Mouse (Mus musculus) lung, adult 10 weeks (tissue): ENCODE measurements around the gene Igf2bp1. TPM values are rescaled to one million over a fixed set of nuclear protein-coding genes. Genes with fewer than 3 reads are reported as not detected.

Experiments
- polyA plus RNA-seq: library from polyadenylated mRNA; stranded (reverse); fragments of 350-450 nt; fragmentation: Illumina TruSeq; extraction: RNeasy Lipid Tissue Mini Kit (QIAGEN cat#74804); gene quantifications from one replicate; pipeline ENCODE4 v1.2.3, GENCODE M21; 2014; ENCODE audit warnings: low read depth, low replicate concordance; ENCODE audit not compliant: insufficient read depth

Igf2bp1 gene
- 0.35 TPM for polyA plus RNA-seq

DNA sequence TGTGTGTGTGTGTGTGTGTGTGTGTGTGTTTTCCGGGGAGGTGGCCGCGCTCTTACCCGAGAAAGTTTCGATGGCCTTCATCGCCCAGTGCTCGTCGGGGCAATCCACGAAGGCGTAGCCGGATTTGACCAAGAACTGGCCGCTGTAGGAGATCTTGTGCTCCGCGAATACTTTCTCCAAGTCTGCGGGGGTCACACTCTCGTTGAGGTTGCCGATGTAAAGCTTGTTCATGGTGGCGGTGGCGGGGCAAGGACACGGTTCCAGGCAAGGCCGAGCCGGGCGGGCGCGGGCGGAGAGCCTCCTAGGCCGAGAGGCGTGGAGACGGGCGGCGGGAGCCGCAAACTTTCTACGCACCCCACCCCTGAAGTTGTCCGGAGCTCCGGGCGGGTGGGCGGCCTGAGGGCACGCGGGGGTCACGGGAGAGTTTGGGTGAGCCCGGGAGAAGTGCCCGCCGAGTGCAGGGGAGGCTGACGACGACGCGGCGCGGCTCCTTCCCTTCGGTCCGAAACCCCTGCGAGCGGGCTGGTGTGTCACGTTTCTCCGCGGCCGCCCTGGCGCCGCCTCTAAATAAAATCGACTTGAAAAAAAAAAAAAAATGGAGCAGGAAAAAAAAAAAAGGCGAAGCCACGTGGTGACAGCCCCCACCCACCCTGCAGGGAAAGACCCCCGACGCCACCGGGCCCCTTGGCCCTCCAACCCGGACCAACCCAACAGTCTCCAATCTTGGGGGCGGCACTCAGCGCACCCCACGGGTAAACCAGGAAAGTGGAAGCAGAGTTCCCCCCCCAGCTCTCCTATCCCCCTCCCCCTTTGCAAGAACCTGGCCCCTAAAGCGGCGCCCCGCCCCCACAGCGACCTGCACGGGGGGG is at the start of gene Igf2bp1:
TSS of gene Igf2bp1 (minus strand) at position 538 of the 869 bp plus-strand sequence.

DNA sequence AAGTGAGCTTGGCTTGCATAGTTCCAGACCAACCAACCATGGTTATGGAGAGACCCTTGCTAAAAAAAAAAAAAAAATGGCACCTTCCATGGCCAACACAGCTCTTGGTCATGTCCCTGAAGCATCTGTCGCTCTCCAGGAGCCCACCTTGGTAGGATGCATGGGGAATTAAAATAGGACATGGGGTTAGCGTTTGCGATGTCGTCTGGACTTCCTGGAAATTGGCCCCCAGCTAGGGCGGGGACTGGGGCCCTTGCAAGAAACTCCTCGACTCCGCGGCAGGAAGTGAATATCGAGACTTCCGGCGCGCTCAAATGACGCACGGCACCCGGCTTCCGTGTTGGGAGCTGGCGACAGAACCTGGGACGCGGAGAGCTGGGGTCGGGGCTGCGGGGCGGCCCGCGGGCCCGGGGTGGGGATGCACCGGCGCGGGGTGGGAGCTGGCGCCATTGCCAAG is 28.9 kb upstream of the Igf2bp1 start, which contains the start of gene Snf8:
TSS of gene Snf8 (plus strand) at position 290 of the 457 bp plus-strand sequence.

DNA sequence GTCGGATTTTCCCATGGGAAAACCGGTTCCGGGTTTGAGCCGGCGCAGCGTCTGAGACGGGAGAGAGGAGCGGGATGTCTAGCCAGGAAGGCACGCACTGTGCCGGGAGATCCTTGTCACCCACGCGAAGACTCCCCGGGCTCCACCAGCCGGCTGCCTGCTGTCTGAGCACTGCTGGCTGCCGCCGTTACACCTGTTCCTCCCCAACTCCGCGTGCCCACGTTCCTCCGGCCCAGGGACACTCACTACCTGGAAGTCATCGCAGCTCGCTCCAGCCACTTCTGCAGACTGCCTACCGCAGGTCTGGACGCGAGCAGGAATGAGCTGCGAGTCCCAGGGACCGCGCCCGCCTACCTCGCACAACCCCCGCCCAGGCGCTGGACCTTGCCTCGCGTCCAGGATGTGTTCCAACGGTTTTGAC is 91.2 kb downstream of the Igf2bp1 start, which contains the start of gene B4galnt2:
TSS of gene B4galnt2 (minus strand) at position 321 of the 421 bp plus-strand sequence.

Other genes with a start within 250 kb of the Igf2bp1 start
- gene Phospho1, start 181.4 kb downstream of the Igf2bp1 start, polyA plus RNA-seq: 23.5 TPM
- gene Gngt2, start 168.7 kb downstream of the Igf2bp1 start, polyA plus RNA-seq: 167 TPM
- 35.6 TPM for gene Abi3, start 163.5 kb downstream of the Igf2bp1 start, polyA plus RNA-seq
- not detected for gene B4galnt2, start 91.0 kb downstream of the Igf2bp1 start, polyA plus RNA-seq
- not detected for gene Gip, start 18.6 kb upstream of the Igf2bp1 start, polyA plus RNA-seq
- gene Snf8, start 28.9 kb upstream of the Igf2bp1 start, polyA plus RNA-seq: 69.6 TPM
- gene Ube2z, start 59.4 kb upstream of the Igf2bp1 start, polyA plus RNA-seq: 35.5 TPM
- gene Atp5g1, start 69.7 kb upstream of the Igf2bp1 start, polyA plus RNA-seq: 235 TPM
- 0.70 TPM for gene Calcoco2, start 106.0 kb upstream of the Igf2bp1 start, polyA plus RNA-seq
- 1.8 TPM for gene Ttll6, start 127.8 kb upstream of the Igf2bp1 start, polyA plus RNA-seq
- gene Hoxb13, start 188.4 kb upstream of the Igf2bp1 start, polyA plus RNA-seq: not detected